Mouse (Mus musculus): ENCODE results near the gene Rgs21. TPM values are rescaled to one million over a fixed set of nuclear protein-coding genes. Genes with fewer than 3 reads are reported as not detected.

Gene Rgs21
- polyA plus RNA-seq, 1 experiment from 2014 or later: not detected

DNA sequence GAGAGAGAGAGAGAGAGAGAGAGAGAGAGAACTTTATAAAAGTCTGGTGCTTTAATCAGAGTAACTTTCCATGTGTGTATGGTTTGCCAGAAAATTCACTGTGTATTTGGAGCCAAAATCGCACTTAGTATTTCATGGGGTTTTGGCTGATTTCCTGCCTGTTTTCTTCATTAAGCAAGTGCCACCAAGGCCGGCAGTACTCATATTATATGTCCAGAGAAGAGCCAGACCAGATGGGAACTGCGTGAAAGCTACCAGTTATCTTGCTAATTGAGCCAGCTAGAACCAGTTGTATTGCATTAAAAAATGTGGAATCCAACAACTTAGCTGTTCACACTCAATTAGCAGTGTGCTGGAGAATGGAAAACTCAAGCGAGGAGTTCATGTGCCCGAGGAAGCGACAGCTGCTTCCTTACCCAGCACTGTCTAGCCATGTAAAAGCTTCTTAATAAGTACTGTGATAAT lies 22.9 kb downstream of the Rgs21 start:
- Histone ChIP-seq H3K9ac (ENCODE audit: low read depth, low read length) (no peak overlapping the region), H3K9me3 (replicated peaks; ENCODE audit: low read length) (no peaks in the 10 kb centered on the region), H3K4me2 (ENCODE audit: low read length) (no peak overlapping the region), H3K27me3 (ENCODE audit: insufficient read depth, low read length) (no peaks in the 10 kb centered on the region), H3K4me1 (replicated peaks; ENCODE audit: insufficient read depth, low read length) (no peaks in the 10 kb centered on the region), H3K27ac (no peak overlapping the region), H3K36me3 (ENCODE audit: insufficient read depth, low read length) (no peaks in the 10 kb centered on the region), H3K4me3 (replicated peaks; ENCODE audit: low read depth, low read length) (no peak overlapping the region)
- TF ChIP-seq CTCF (IDR thresholded peaks at IDR 0.05; ENCODE audit: low read depth): no peak
- DNase-seq (ENCODE audit: low spot score) (no peak), ATAC-seq (replicated peaks; ENCODE audit: low FRiP score, low read depth) (no peak)
- WGBS: 77% methylated on average over 6 of the region's 6 CpGs

DNA sequence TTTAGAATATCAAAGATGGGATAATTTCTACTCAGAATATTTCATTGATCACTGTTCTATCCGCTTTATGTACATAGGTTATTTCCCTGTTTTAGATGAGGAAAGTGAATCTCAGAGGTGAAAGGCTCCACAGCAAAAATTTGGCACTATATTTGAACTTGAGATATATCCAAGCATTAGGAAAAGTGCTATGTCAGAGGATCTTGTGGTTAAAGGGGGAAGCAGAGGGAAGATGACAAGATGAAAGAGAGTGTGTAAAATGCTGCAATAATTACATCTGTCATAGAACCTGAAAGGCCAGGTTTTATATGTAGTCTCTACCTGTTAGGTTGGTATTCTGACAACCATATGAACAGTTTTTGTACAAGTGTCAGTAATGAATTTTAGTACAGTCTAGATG lies 35.7 kb downstream of the Rgs21 start:
- no peak for DNase-seq (ENCODE audit: low spot score)
- Histone ChIP-seq H3K9ac (ENCODE audit: low read depth, low read length) (no peak overlapping the region), H3K27me3 (ENCODE audit: insufficient read depth, low read length) (no peaks in the 10 kb centered on the region), H3K36me3 (ENCODE audit: insufficient read depth, low read length) (no peaks in the 10 kb centered on the region), H3K9me3 (replicated peaks; ENCODE audit: low read length) (no peaks in the 10 kb centered on the region), H3K4me3 (replicated peaks; ENCODE audit: low read depth, low read length) (no peak overlapping the region), H3K4me1 (replicated peaks; ENCODE audit: insufficient read depth, low read length) (no peaks in the 10 kb centered on the region), H3K4me2 (ENCODE audit: low read length) (no peak overlapping the region), H3K27ac (no peak overlapping the region)
- WGBS: 84% methylated on average over 1 of the region's 1 CpGs
- TF ChIP-seq CTCF (IDR thresholded peaks at IDR 0.05; ENCODE audit: low read depth): no peak
- no peak for ATAC-seq (replicated peaks; ENCODE audit: low FRiP score, low read depth)

DNA sequence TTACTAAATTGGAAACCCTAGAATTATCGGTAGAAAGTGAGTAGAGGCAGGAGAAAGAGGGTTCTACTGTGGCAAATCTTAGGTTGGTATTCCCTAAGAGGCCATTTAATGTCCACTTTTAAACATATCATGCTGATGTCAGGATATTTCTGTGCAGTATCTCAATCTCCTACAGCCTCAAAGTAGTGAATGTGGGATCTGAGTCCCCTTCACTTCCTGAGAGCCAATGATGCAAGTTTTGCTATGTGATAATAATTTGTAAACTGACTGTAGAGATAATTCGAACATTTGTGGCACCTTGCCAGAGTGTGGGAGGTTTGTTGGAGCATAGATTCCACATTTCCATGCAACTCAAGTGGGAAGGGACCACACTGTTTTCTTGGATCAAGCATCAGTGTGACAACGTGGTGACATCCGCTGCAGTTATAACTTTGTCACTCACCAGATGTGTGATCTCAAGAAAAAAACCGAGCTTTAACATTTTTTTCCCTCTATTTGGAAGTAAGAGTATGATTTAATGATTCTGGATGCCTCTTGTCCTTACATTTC lies 49.5 kb downstream of the Rgs21 start:
- Histone ChIP-seq H3K9ac (ENCODE audit: low read depth, low read length) (no peak overlapping the region), H3K4me3 (replicated peaks; ENCODE audit: low read depth, low read length) (no peak overlapping the region), H3K9me3 (replicated peaks; ENCODE audit: low read length) (no peaks in the 10 kb centered on the region), H3K36me3 (ENCODE audit: insufficient read depth, low read length) (no peaks in the 10 kb centered on the region), H3K4me2 (ENCODE audit: low read length) (no peak overlapping the region), H3K27me3 (ENCODE audit: insufficient read depth, low read length) (no peaks in the 10 kb centered on the region), H3K27ac (no peak overlapping the region), H3K4me1 (replicated peaks; ENCODE audit: insufficient read depth, low read length) (no peaks in the 10 kb centered on the region)
- 66% methylated on average over 5 of the region's 5 CpGs for WGBS
- TF ChIP-seq CTCF (IDR thresholded peaks at IDR 0.05; ENCODE audit: low read depth): no peak
- no peak for ATAC-seq (replicated peaks; ENCODE audit: low FRiP score, low read depth)
- DNase-seq (ENCODE audit: low spot score): peak; percentile 1

DNA sequence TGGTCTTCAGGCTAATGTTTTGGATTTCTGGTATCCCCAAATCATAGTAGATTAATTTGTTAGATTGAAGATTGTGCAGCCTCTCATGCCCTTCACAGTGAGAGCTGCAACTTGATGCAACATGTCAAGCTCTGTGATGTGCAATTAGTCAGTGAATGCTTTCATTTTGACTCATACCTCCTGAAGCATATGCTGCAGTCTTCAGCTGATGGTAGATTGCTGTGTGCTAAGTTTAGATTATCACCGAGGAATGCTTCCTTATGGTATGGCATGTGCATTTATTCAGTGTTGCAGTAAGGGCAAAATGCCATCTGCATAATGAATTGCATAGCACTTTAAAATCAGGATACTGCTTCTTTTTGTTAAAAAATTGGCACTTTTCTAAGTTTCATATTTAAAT lies 65.2 kb downstream of the Rgs21 start:
- Histone ChIP-seq H3K4me2 (ENCODE audit: low read length) (no peak overlapping the region), H3K36me3 (ENCODE audit: insufficient read depth, low read length) (no peaks in the 10 kb centered on the region), H3K9ac (ENCODE audit: low read depth, low read length) (no peak overlapping the region), H3K9me3 (replicated peaks; ENCODE audit: low read length) (no peaks in the 10 kb centered on the region), H3K27ac (no peak overlapping the region), H3K27me3 (ENCODE audit: insufficient read depth, low read length) (no peaks in the 10 kb centered on the region), H3K4me1 (replicated peaks; ENCODE audit: insufficient read depth, low read length) (no peaks in the 10 kb centered on the region), H3K4me3 (replicated peaks; ENCODE audit: low read depth, low read length) (no peak overlapping the region)
- no peak for DNase-seq (ENCODE audit: low spot score)
- no peak for TF ChIP-seq CTCF (IDR thresholded peaks at IDR 0.05; ENCODE audit: low read depth)
- no peak for ATAC-seq (replicated peaks; ENCODE audit: low FRiP score, low read depth)
- WGBS: 77% methylated on average over 1 of the region's 1 CpGs

DNA sequence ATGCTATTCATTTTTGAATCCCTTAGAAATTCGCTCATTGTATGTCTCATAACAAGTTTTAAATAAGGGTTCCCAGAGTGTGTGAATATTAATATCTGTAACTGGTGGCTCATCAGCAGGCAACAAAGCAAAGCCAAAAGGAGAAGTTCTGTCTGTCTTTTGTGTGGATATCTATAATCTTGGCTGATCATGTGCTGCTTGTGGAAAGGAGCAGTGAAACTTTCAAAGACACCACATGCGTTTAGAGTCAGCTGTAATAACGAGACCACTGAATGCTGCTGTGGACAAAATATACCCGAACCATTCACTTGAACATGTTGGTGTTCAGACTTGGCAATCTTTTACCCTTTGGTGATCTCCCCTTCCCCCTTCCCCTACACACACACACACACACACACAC lies 67.0 kb downstream of the Rgs21 start:
- H3K4me1 ChIP-seq (replicated peaks; ENCODE audit: insufficient read depth, low read length): no peaks in the 10 kb centered on the region
- H3K27me3 ChIP-seq (ENCODE audit: insufficient read depth, low read length): no peaks in the 10 kb centered on the region
- no peak overlapping the region for H3K27ac ChIP-seq
- 90% methylated on average over 4 of the region's 4 CpGs for WGBS
- no peak overlapping the region for H3K4me3 ChIP-seq (replicated peaks; ENCODE audit: low read depth, low read length)
- no peak for TF ChIP-seq CTCF (IDR thresholded peaks at IDR 0.05; ENCODE audit: low read depth)
- H3K4me2 ChIP-seq (ENCODE audit: low read length): no peak overlapping the region
- ATAC-seq (replicated peaks; ENCODE audit: low FRiP score, low read depth): no peak
- no peaks in the 10 kb centered on the region for H3K36me3 ChIP-seq (ENCODE audit: insufficient read depth, low read length)
- no peaks in the 10 kb centered on the region for H3K9me3 ChIP-seq (replicated peaks; ENCODE audit: low read length)
- no peak overlapping the region for H3K9ac ChIP-seq (ENCODE audit: low read depth, low read length)
- no peak for DNase-seq (ENCODE audit: low spot score)

DNA sequence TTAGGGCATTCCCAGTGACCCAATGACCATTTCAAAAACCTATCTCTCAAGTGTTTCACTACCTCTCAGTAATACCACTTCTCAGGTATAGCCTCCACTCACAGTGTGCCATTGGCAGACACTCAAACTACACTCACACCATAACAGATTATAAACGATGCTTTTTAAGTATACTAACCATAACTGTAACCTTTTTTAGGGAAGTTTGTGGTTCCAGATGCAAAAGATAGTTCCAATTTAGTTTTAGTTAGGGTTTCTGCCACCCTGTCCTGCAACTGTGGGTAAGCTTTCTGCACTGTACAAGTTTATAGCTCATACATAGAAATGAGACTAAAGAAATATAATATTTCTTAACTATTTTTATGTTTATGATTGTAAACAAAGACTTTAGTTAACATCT lies 67.7 kb downstream of the Rgs21 start:
- H3K27me3 ChIP-seq (ENCODE audit: insufficient read depth, low read length): no peaks in the 10 kb centered on the region
- no peak overlapping the region for H3K4me2 ChIP-seq (ENCODE audit: low read length)
- no peaks in the 10 kb centered on the region for H3K4me1 ChIP-seq (replicated peaks; ENCODE audit: insufficient read depth, low read length)
- ATAC-seq (replicated peaks; ENCODE audit: low FRiP score, low read depth) (no peak), DNase-seq (ENCODE audit: low spot score) (no peak)
- H3K9me3 ChIP-seq (replicated peaks; ENCODE audit: low read length): no peaks in the 10 kb centered on the region
- no peaks in the 10 kb centered on the region for H3K36me3 ChIP-seq (ENCODE audit: insufficient read depth, low read length)
- 71% methylated on average over 1 of the region's 1 CpGs for WGBS
- H3K9ac ChIP-seq (ENCODE audit: low read depth, low read length): no peak overlapping the region
- TF ChIP-seq CTCF (IDR thresholded peaks at IDR 0.05; ENCODE audit: low read depth): no peak
- no peak overlapping the region for H3K4me3 ChIP-seq (replicated peaks; ENCODE audit: low read depth, low read length)
- H3K27ac ChIP-seq: no peak overlapping the region

DNA sequence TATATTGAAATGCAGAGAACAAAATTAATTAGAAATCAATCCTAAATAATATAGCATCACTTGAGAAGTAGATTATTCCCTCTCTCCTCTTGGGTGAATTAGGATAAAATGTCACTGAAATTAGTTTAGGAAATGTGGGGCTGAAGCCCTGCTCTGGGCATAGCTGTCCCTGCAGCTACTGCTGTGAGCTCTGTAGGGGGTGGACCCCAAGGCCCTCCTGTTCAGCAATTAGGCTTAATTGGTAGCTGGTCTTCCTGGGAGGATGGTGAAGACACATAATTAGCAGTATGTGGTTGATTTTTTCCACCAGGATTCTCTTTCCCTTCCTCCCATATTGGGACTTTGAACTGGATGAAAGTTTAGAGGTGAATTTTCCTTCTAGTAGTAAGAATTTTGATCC lies 68.7 kb downstream of the Rgs21 start:
- no peak for ATAC-seq (replicated peaks; ENCODE audit: low FRiP score, low read depth)
- Histone ChIP-seq H3K36me3 (ENCODE audit: insufficient read depth, low read length) (no peaks in the 10 kb centered on the region), H3K27ac (no peak overlapping the region), H3K4me2 (ENCODE audit: low read length) (no peak overlapping the region), H3K4me3 (replicated peaks; ENCODE audit: low read depth, low read length) (no peak overlapping the region), H3K27me3 (ENCODE audit: insufficient read depth, low read length) (no peaks in the 10 kb centered on the region), H3K9me3 (replicated peaks; ENCODE audit: low read length) (no peaks in the 10 kb centered on the region), H3K9ac (ENCODE audit: low read depth, low read length) (no peak overlapping the region), H3K4me1 (replicated peaks; ENCODE audit: insufficient read depth, low read length) (no peaks in the 10 kb centered on the region)
- no peak for DNase-seq (ENCODE audit: low spot score)
- no peak for TF ChIP-seq CTCF (IDR thresholded peaks at IDR 0.05; ENCODE audit: low read depth)

Measured in kidney, postnatal 0 days (tissue).